Mouse (Mus musculus): ENCODE measurements at regions not wholly inside any gene's neighbourhood (a gene's known extent, or its start where the extent isn't known, plus 50 kb on each side); places are given as distances from the start of the nearest gene placed in this dataset.

GRCm38 (mm10) chr1:43298746-43299145 is 102.0 kb upstream of the Fhl2 start:
- no peak for TF ChIP-seq GATA4 (IDR thresholded peaks at IDR 0.05; ENCODE audit: insufficient replicate concordance, low read length)

GRCm38 (mm10) chr1:43299490-43300302 is 102.9 kb upstream of the Fhl2 start:
- TF ChIP-seq GATA4 (IDR thresholded peaks at IDR 0.05; ENCODE audit: insufficient replicate concordance, low read length), result no peak

GRCm38 (mm10) chr1:43300676-43301075 is 103.9 kb upstream of the Fhl2 start:
- no peak for TF ChIP-seq GATA4 (IDR thresholded peaks at IDR 0.05; ENCODE audit: insufficient replicate concordance, low read length)

GRCm38 (mm10) chr1:43301866-43302571 is 105.2 kb upstream of the Fhl2 start:
- no peak for TF ChIP-seq GATA4 (IDR thresholded peaks at IDR 0.05; ENCODE audit: insufficient replicate concordance, low read length)

- no peak for TF ChIP-seq GATA4 (IDR thresholded peaks at IDR 0.05; ENCODE audit: insufficient replicate concordance, low read length)
Measured at GRCm38 (mm10) chr1:43302657-43303056, 105.9 kb upstream of the Fhl2 start.

GRCm38 (mm10) chr1:43305349-43306278 is 108.8 kb upstream of the Fhl2 start:
- TF ChIP-seq GATA4 (IDR thresholded peaks at IDR 0.05; ENCODE audit: insufficient replicate concordance, low read length), result 0 out of 2 replicates have a peak, but pooled peaks have one; percentile 18

GRCm38 (mm10) chr1:43310711-43311695 is 114.2 kb upstream of the Fhl2 start:
- no peak for TF ChIP-seq GATA4 (IDR thresholded peaks at IDR 0.05; ENCODE audit: insufficient replicate concordance, low read length)

GRCm38 (mm10) chr1:43317076-43317871 is 120.5 kb upstream of the Fhl2 start:
- TF ChIP-seq GATA4 (IDR thresholded peaks at IDR 0.05; ENCODE audit: insufficient replicate concordance, low read length), result no peak

GRCm38 (mm10) chr1:43337168-43337784 is 107.1 kb upstream of the Nck2 start:
- no peak for TF ChIP-seq GATA4 (IDR thresholded peaks at IDR 0.05; ENCODE audit: insufficient replicate concordance, low read length)

GRCm38 (mm10) chr1:43338096-43338915 is 106.1 kb upstream of the Nck2 start:
- no peak for TF ChIP-seq GATA4 (IDR thresholded peaks at IDR 0.05; ENCODE audit: insufficient replicate concordance, low read length)

GRCm38 (mm10) chr1:43342848-43343247 is 101.5 kb upstream of the Nck2 start:
- no peak for TF ChIP-seq GATA4 (IDR thresholded peaks at IDR 0.05; ENCODE audit: insufficient replicate concordance, low read length)

- no peak for TF ChIP-seq GATA4 (IDR thresholded peaks at IDR 0.05; ENCODE audit: insufficient replicate concordance, low read length)
Measured at GRCm38 (mm10) chr1:43343410-43343809, 101.0 kb upstream of the Nck2 start.

Data from liver, adult (tissue).